9 mouse cellular contexts compared by ENCODE assay signal in the genomic region with DNA sequence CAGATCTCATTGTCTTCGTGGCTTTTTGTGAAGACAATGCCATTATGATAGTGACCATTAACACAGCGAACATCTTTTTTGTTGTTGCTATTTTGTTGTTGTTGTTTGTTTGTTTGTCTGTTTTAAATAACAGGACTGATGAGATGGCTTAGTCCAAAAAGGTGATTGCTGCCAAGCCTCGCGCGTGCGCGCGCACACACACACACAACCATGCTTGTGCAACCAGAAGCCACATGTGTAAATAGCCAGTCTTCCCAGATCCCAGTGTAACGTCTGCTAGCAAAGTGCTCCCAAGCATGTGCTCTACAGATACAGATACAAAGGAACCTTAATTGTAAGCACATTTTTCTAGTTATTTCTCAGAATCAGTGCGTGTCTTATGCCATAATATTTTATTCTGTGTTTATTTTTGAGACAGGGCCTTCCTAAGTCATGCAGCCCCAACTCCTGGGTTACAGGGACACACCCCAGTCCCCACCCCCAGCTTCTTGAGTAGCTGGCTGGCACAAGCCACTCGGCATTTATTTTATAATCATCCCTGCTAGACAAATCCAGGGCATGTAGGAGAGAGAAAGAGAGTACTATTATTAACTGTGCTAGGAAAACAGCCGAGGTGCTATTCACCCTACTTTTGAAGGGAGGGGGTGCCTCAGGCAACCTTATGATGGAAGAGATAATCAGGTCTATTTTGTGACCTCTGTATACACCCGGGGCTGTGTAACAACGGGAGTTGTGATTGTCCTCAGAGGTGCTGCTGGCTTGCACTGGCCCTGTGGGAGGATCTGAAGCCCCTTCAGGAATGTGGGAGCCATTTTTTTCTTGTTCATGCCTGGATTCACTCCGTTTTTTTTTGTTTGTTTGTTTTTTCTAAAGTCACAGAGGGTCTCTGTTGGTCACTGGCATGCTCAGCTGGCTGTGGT. TPM values are rescaled to one million over a fixed set of nuclear protein-coding genes. Genes with fewer than 3 reads are reported as not detected.
DNase-seq lines count a peak whose midpoint lies in the region; ATAC-seq and TF ChIP-seq lines count a peak whose summit lies in the region.
"Had no signal": no experiment of that assay in that cellular context is flagged by ENCODE, and none has a peak within 500 bp of the region (broad histone marks: within the 10 kb centered on the region; RNA-seq: fewer than 3 reads in every experiment).

No protein-coding gene starts in this region.

- WGBS in intestine, embryonic 16.5 days, result 70% methylated on average over 15 of the region's 15 CpGs
- 65% methylated on average over 15 of the region's 15 CpGs for WGBS in intestine, postnatal 0 days
- WGBS in embryonic facial prominence, embryonic 13.5 days, result 55% methylated on average over 15 of the region's 15 CpGs

- DNase-seq in cerebellum, adult 9-10 months, result no peak
- DNase-seq in thymus, postnatal 14 days, result no peak

- H3K4me3 ChIP-seq in intestine, embryonic 16.5 days (ENCODE audit: low read length), result no peak overlapping the region
- H3K4me3 ChIP-seq in intestine, postnatal 0 days (ENCODE audit: low read depth, low read length), result no peak overlapping the region
- H3K4me3 ChIP-seq in megakaryocyte, embryonic 14.5 days (replicated peaks), result peak overlapping the region; percentile 57
- no peak overlapping the region for H3K4me3 ChIP-seq in embryonic facial prominence, embryonic 13.5 days
- H3K4me3 ChIP-seq in myocyte, result no peak overlapping the region
- H3K4me3 ChIP-seq: embryonic facial prominence, embryonic 12.5 days had no signal

- H3K79me2 ChIP-seq in myocyte (ENCODE audit: control insufficient read depth, insufficient read depth), result no peaks in the 10 kb centered on the region

- TF ChIP-seq POLR2A in myocyte (IDR thresholded peaks at IDR 0.05; ENCODE audit: insufficient read length, low read depth), result no peak

- no peaks in the 10 kb centered on the region for H3K4me1 ChIP-seq in intestine, embryonic 16.5 days (ENCODE audit: control insufficient read depth, insufficient read depth, low read length)
- no peaks in the 10 kb centered on the region for H3K4me1 ChIP-seq in intestine, postnatal 0 days (replicated peaks; ENCODE audit: control insufficient read depth, insufficient read depth, low read length)
- H3K4me1 ChIP-seq in megakaryocyte, embryonic 14.5 days, result peaks cover 10% of the 10 kb centered on the region
- H3K4me1 ChIP-seq in embryonic facial prominence, embryonic 13.5 days, result peaks cover 17% of the 10 kb centered on the region

- no peak overlapping the region for H3K4me2 ChIP-seq in intestine, embryonic 16.5 days (ENCODE audit: low read depth, low read length)
- no peak overlapping the region for H3K4me2 ChIP-seq in intestine, postnatal 0 days (replicated peaks; ENCODE audit: low read depth)
- H3K4me2 ChIP-seq in embryonic facial prominence, embryonic 13.5 days, result no peak overlapping the region
- peak overlapping the region; percentile 42 for H3K4me2 ChIP-seq in myocyte (ENCODE audit: low read depth)
- H3K4me2 ChIP-seq: embryonic facial prominence, embryonic 12.5 days had no signal

- no peaks in the 10 kb centered on the region for H3K9me3 ChIP-seq in intestine, embryonic 16.5 days (ENCODE audit: control insufficient read depth, low read length)
- H3K9me3 ChIP-seq in intestine, postnatal 0 days (ENCODE audit: control insufficient read depth), result no peaks in the 10 kb centered on the region
- H3K9me3 ChIP-seq in megakaryocyte, embryonic 14.5 days, result peaks cover 20% of the 10 kb centered on the region
- H3K9me3 ChIP-seq in embryonic facial prominence, embryonic 13.5 days, result peaks cover 5% of the 10 kb centered on the region; the same call in 1 of the 2 replicates

- H3K36me3 ChIP-seq in intestine, embryonic 16.5 days (ENCODE audit: control insufficient read depth, insufficient read depth, low read length), result no peaks in the 10 kb centered on the region
- H3K36me3 ChIP-seq in intestine, postnatal 0 days (ENCODE audit: control insufficient read depth, insufficient read depth), result no peaks in the 10 kb centered on the region
- no peaks in the 10 kb centered on the region for H3K36me3 ChIP-seq in megakaryocyte, embryonic 14.5 days (replicated peaks; ENCODE audit: low read length)
- H3K36me3 ChIP-seq in embryonic facial prominence, embryonic 13.5 days, result no peaks in the 10 kb centered on the region
- H3K36me3 ChIP-seq in myocyte (ENCODE audit: control insufficient read depth, insufficient read depth), result no peaks in the 10 kb centered on the region
- H3K36me3 ChIP-seq: embryonic facial prominence, embryonic 12.5 days had no signal

- H3K27ac ChIP-seq in intestine, embryonic 16.5 days (ENCODE audit: low read length), result no peak overlapping the region
- H3K27ac ChIP-seq in intestine, postnatal 0 days (ENCODE audit: low read depth, low read length), result no peak overlapping the region
- H3K27ac ChIP-seq in embryonic facial prominence, embryonic 13.5 days, result peak overlapping the region; percentile 23; the same call in 1 of the 2 replicates
- H3K27ac ChIP-seq: embryonic facial prominence, embryonic 12.5 days had no signal

- H3ac ChIP-seq in myocyte (ENCODE audit: control insufficient read depth, insufficient read length), result no peak overlapping the region

- TF ChIP-seq CTCF in intestine, postnatal 0 days (IDR thresholded peaks at IDR 0.05; ENCODE audit: low read depth), result no peak

- 0 out of 2 replicates have a peak, but pooled peaks have one; percentile 9 for ATAC-seq in intestine, embryonic 16.5 days
- ATAC-seq in intestine, postnatal 0 days, result no peak
- ATAC-seq in megakaryocyte, adult 5-6 weeks (ENCODE audit: poor library complexity, severe bottlenecking), result no peak
- no peak for ATAC-seq in embryonic facial prominence, embryonic 13.5 days (ENCODE audit: insufficient number of reproducible peaks, insufficient read depth, low FRiP score, low TSS enrichment, low read depth)

- H3K9ac ChIP-seq in intestine, embryonic 16.5 days (ENCODE audit: low read depth, low read length), result no peak overlapping the region
- H3K9ac ChIP-seq in intestine, postnatal 0 days (ENCODE audit: low read depth, low read length), result no peak overlapping the region
- H3K9ac ChIP-seq in embryonic facial prominence, embryonic 13.5 days, result no peak overlapping the region
- H3K9ac ChIP-seq: embryonic facial prominence, embryonic 12.5 days had no signal

- H3K27me3 ChIP-seq in intestine, embryonic 16.5 days (replicated peaks; ENCODE audit: control insufficient read depth, insufficient read depth, low read length), result no peaks in the 10 kb centered on the region
- no peaks in the 10 kb centered on the region for H3K27me3 ChIP-seq in intestine, postnatal 0 days (replicated peaks; ENCODE audit: control insufficient read depth, insufficient read depth, low read length)
- H3K27me3 ChIP-seq in megakaryocyte, embryonic 14.5 days (replicated peaks), result peaks cover 8% of the 10 kb centered on the region
- H3K27me3 ChIP-seq in embryonic facial prominence, embryonic 13.5 days, result no peaks in the 10 kb centered on the region; the same call in 1 of the 2 replicates
- H3K27me3 ChIP-seq in myocyte (ENCODE audit: control insufficient read depth, insufficient read depth, insufficient read length), result no peaks in the 10 kb centered on the region
- H3K27me3 ChIP-seq: embryonic facial prominence, embryonic 12.5 days had no signal

TF ChIP-seq in myocyte, 11 proteins besides CTCF, POLR2A, EP300 and RAD21:
- no peak for TF ChIP-seq MYOG (IDR thresholded peaks at IDR 0.05; ENCODE audit: control insufficient read depth in 1 of 3, insufficient read depth in 1 of 3, insufficient read length in 2 of 3, low read depth in 2 of 3)
- TF ChIP-seq E2F4 (IDR thresholded peaks at IDR 0.05; ENCODE audit: insufficient read depth), result no peak
- no peak for TF ChIP-seq REST (IDR thresholded peaks at IDR 0.05; ENCODE audit: insufficient read depth, insufficient read length)
- no peak for TF ChIP-seq SRF (IDR thresholded peaks at IDR 0.05; ENCODE audit: control insufficient read depth, insufficient read length, low read depth)
- TF ChIP-seq MYOD1 (IDR thresholded peaks at IDR 0.05; ENCODE audit: control insufficient read depth in 1 of 3, insufficient read length in 2 of 3, low read depth in 2 of 3), result no peak
- TF ChIP-seq TCF12 (IDR thresholded peaks at IDR 0.05; ENCODE audit: insufficient read depth, poor library complexity, severe bottlenecking), result no peak
- no peak for TF ChIP-seq POLR2AphosphoS2 (IDR thresholded peaks at IDR 0.05; ENCODE audit: insufficient read length, low read depth)
- TF ChIP-seq USF1 (IDR thresholded peaks at IDR 0.05; ENCODE audit: low read depth), result no peak
- no peak for TF ChIP-seq MAX (IDR thresholded peaks at IDR 0.05; ENCODE audit: low read depth)
- TF ChIP-seq TCF3 (IDR thresholded peaks at IDR 0.05; ENCODE audit: insufficient read length, low read depth), result no peak
- no peak for TF ChIP-seq CEBPB (IDR thresholded peaks at IDR 0.05; ENCODE audit: insufficient read depth, poor library complexity, severe bottlenecking)
TF ChIP-seq in myocyte: peak in this region for 0.

RNA-seq across cellular contexts. Expression of gene Enpp6, which starts 44.7 kb away (rescaled TPM):
- 0.15 and 0.21 TPM in 2 replicates for polyA plus RNA-seq in intestine, embryonic 16.5 days (2015; fragmentation: Nextera tagmentation; extraction: Ambion mirVana)
- 0.20 and 0.37 TPM in 2 replicates for polyA plus RNA-seq in intestine, postnatal 0 days (2015; fragmentation: Nextera tagmentation; extraction: Ambion mirVana)
- polyA plus RNA-seq in megakaryocyte, embryonic 14.5 days (2012; ENCODE audit: insufficient read depth, low replicate concordance), result 1.1 TPM in 1 of 2 replicates, not detected in the other
- total RNA-seq in megakaryocyte, adult 5-6 weeks (2015), result not detected in 2 replicates
- total RNA-seq in megakaryocyte, adult 5-6 weeks (2017), result 0.20 TPM in 1 of 2 replicates, not detected in the other
- polyA plus RNA-seq in embryonic facial prominence, embryonic 13.5 days (2015; fragmentation: Nextera tagmentation; extraction: Ambion mirVana), result 0.54 and 0.72 TPM in 2 replicates
- not detected for polyA plus RNA-seq in myocyte (2012; fragmentation: generic; extraction: Trizol)
